Mouse (Mus musculus) MEL (cell line): ENCODE data around the gene Bco1.

Experiments used
- CTCF ChIP-seq, 3 experiments: IDR thresholded peaks in 2 of 3; conservative IDR thresholded peaks in 1 of 3; 2 replicates each; pipeline ENCODE4 v1.5.1; 2011 to 2012; ENCODE audit warnings: low read length in 3 of 3, low read depth in 2 of 3, mild to moderate bottlenecking in 2 of 3, improper control_type of control experiment in 1 of 3, inconsistent platforms in 1 of 3, mixed read lengths in 1 of 3, moderate library complexity in 1 of 3; ENCODE audit not compliant: control insufficient read depth in 1 of 3, insufficient read depth in 1 of 3, poor library complexity in 1 of 3, severe bottlenecking in 1 of 3
- E2F4 ChIP-seq: IDR thresholded peaks from 2 replicates; pipeline ENCODE4 v1.6.1; 2011; ENCODE audit warnings: low read depth, low read length, improper control_type of control experiment, borderline replicate concordance
- ELF1 ChIP-seq: IDR thresholded peaks from 2 replicates; pipeline ENCODE4 v1.6.1; 2014; ENCODE audit warnings: low read depth, mild to moderate bottlenecking, inconsistent platforms, low read length, improper control_type of control experiment, moderate library complexity
- ETS1 ChIP-seq: IDR thresholded peaks from 2 replicates; pipeline ENCODE4 v1.6.1; 2012; ENCODE audit warnings: low read depth, mild to moderate bottlenecking, inconsistent platforms, low read length, improper control_type of control experiment, moderate library complexity
- GABPA ChIP-seq: IDR thresholded peaks from 2 replicates; pipeline ENCODE4 v1.6.1; 2012; ENCODE audit warnings: low read depth, mild to moderate bottlenecking, inconsistent platforms, low read length, improper control_type of control experiment, moderate library complexity
- GATA1 ChIP-seq: IDR thresholded peaks from 2 replicates; pipeline ENCODE4 v1.6.1; 2011; ENCODE audit warnings: low read depth, low read length, improper control_type of control experiment
- NRF1 ChIP-seq: IDR thresholded peaks from 2 replicates; pipeline ENCODE4 v1.6.1; 2014; ENCODE audit warnings: low read depth, mild to moderate bottlenecking, inconsistent platforms, low read length, improper control_type of control experiment, moderate library complexity; ENCODE audit not compliant: poor library complexity, insufficient read depth, severe bottlenecking
- POLR2A ChIP-seq, 2 experiments: IDR thresholded peaks; 2 replicates each; pipeline ENCODE4 v1.6.1; 2011 to 2012; ENCODE audit warnings: low read length in 2 of 2, mild to moderate bottlenecking in 2 of 2, control low read depth in 1 of 2, improper control_type of control experiment in 1 of 2, low read depth in 1 of 2, moderate library complexity in 1 of 2; ENCODE audit not compliant: control insufficient read depth in 1 of 2, insufficient read depth in 1 of 2, poor library complexity in 1 of 2
- RAD21 ChIP-seq: IDR thresholded peaks from 2 replicates; pipeline ENCODE4 v1.6.1; 2011; ENCODE audit warnings: mild to moderate bottlenecking, low read depth, low read length, improper control_type of control experiment
- USF1 ChIP-seq: IDR thresholded peaks from 2 replicates; pipeline ENCODE4 v1.6.1; 2014; ENCODE audit warnings: low read depth, mild to moderate bottlenecking, inconsistent platforms, low read length, improper control_type of control experiment, moderate library complexity
- USF2 ChIP-seq, 2 experiments: IDR thresholded peaks; 2 replicates each; pipeline ENCODE4 v1.6.1; 2011 to 2012; ENCODE audit warnings: improper control_type of control experiment in 2 of 2, low read length in 2 of 2, borderline replicate concordance in 1 of 2, inconsistent platforms in 1 of 2, low read depth in 1 of 2, mild to moderate bottlenecking in 1 of 2; ENCODE audit not compliant: insufficient read depth in 1 of 2
- ZC3H11A ChIP-seq: IDR thresholded peaks from 2 replicates; pipeline ENCODE4 v1.6.1; 2012; ENCODE audit warnings: low read depth, mild to moderate bottlenecking, inconsistent platforms, low read length, improper control_type of control experiment

DNA sequence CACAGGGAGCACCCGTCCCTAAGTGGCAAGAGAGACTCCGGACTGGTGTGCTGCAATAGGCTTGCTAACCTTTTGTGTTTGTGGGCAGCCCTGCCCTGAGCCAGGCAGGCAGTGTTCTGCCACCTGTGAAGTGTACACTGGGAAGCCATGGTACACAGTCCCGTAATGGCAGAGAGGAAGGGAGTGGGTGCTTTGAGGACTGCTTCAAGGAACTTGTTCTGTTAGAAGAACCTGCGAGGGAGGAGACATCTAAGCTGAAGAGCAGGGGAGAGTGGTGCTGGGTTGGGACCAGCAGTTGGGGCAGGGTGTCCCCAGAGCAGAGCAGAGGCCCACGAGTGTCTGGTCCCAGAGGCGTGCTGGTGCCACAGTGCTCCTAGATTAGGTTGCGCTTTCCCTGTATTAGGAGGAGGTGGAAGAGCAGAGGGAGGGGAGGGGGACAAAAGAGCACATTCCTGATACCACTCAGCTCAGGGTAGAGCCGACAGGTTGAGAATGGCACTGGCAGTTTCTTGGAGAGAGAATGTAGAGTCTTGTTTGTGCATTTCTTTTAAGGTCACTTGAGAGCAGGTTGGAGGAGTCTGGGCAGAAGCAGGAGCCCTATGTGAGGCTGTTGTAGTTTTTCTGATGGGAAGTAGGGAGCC is 71.7 kb downstream of the Bco1 start:
- no peak for TF ChIP-seq ETS1
- no peak for TF ChIP-seq CTCF (IDR thresholded peaks at IDR 0.05 in 2 of 3, conservative IDR thresholded peaks at IDR 0.05 in 1 of 3; ENCODE audit: control insufficient read depth in 1 of 3, insufficient read depth in 1 of 3, low read depth in 2 of 3, low read length in 3 of 3, poor library complexity in 1 of 3, severe bottlenecking in 1 of 3)
- TF ChIP-seq RAD21, result no peak
- no peak for TF ChIP-seq USF1
- no peak for TF ChIP-seq POLR2A (IDR thresholded peaks at IDR 0.05; ENCODE audit: control insufficient read depth in 1 of 2, insufficient read depth in 1 of 2, low read depth in 1 of 2, low read length in 2 of 2, poor library complexity in 1 of 2)
- no peak for TF ChIP-seq E2F4
- TF ChIP-seq ZC3H11A, result no peak
- no peak for TF ChIP-seq GABPA
- no peak for TF ChIP-seq GATA1
- no peak for TF ChIP-seq USF2 (IDR thresholded peaks at IDR 0.05; ENCODE audit: borderline replicate concordance in 1 of 2, insufficient read depth in 1 of 2, low read depth in 1 of 2, low read length in 2 of 2)
- no peak for TF ChIP-seq ELF1
- no peak for TF ChIP-seq NRF1
